Mouse (Mus musculus) limb, embryonic 14.5 days (tissue): ENCODE results near the gene Celf2. TPM values are rescaled to one million over a fixed set of nuclear protein-coding genes. Genes with fewer than 3 reads are reported as not detected.

Experiments used
- ATAC-seq: fragments of 200-750 bp; cut with Nextera tagmentation; 2 replicates; pipeline ENCODE4 v1.8.0; 2017; ENCODE audit warnings: low read depth, moderate number of reproducible peaks, moderate TSS enrichment; ENCODE audit not compliant: low FRiP score
- DNase-seq: peaks from one replicate; pipeline ENCODE4 v3.0.0-alpha.2; 2015; ENCODE audit warnings: low spot score
- H3K27ac ChIP-seq: fragments of 300-500 bp; sonication (generic); replicated peaks from 2 replicates; pipeline ENCODE4 v1.5.1; 2014; ENCODE audit warnings: low read depth, mild to moderate bottlenecking, low read length, moderate library complexity, mixed read lengths
- H3K27me3 ChIP-seq: fragments of 300-500 bp; sonication (generic); 2 replicates; pipeline ENCODE4 v1.6.1; 2014; ENCODE audit warnings: low read length, mixed read lengths; ENCODE audit not compliant: control insufficient read depth, insufficient read depth
- H3K36me3 ChIP-seq: fragments of 300-500 bp; sonication (generic); 2 replicates; pipeline ENCODE4 v1.6.1; 2014; ENCODE audit warnings: mild to moderate bottlenecking, low read length, moderate library complexity, mixed read lengths; ENCODE audit not compliant: control insufficient read depth, insufficient read depth
- H3K4me1 ChIP-seq: fragments of 300-500 bp; sonication (generic); 2 replicates; pipeline ENCODE4 v1.6.1; 2014; ENCODE audit warnings: antibody characterized with exemption, low read length, mixed read lengths; ENCODE audit not compliant: control insufficient read depth, insufficient read depth
- H3K4me2 ChIP-seq: fragments of 300-500 bp; sonication (generic); replicated peaks from 2 replicates; pipeline ENCODE4 v1.6.1; 2014; ENCODE audit warnings: low read depth, mild to moderate bottlenecking, low read length, moderate library complexity; ENCODE audit not compliant: severe bottlenecking
- H3K4me3 ChIP-seq: fragments of 300-500 bp; sonication (generic); replicated peaks from 2 replicates; pipeline ENCODE4 v1.5.1; 2014; ENCODE audit warnings: low read length
- H3K9ac ChIP-seq: fragments of 300-500 bp; sonication (generic); 2 replicates; pipeline ENCODE4 v1.6.1; 2014; ENCODE audit warnings: mild to moderate bottlenecking, low read depth, low read length, moderate library complexity; ENCODE audit not compliant: severe bottlenecking
- H3K9me3 ChIP-seq: fragments of 300-500 bp; sonication (generic); 2 replicates; pipeline ENCODE4 v1.6.1; 2016; ENCODE audit warnings: low read length; ENCODE audit not compliant: control insufficient read depth
- POLR2A ChIP-seq: fragments of 200-500 bp; IDR thresholded peaks from 2 replicates; pipeline ENCODE4 v1.8.0; 2012; ENCODE audit warnings: inconsistent platforms, mild to moderate bottlenecking, moderate library complexity, borderline replicate concordance; ENCODE audit not compliant: insufficient read depth, insufficient read length; ENCODE audit errors: extremely low read depth
- WGBS: fragments of 180-500 bp; shearing (Covaris S2); extraction: QIAGEN DNeasy Blood & Tissue Kit; methylation state at CpG from one replicate; pipeline ENCODE4 v1.1.7; 2014; 5-methylcytosine and 5-hydroxymethylcytosine counted together
- polyA plus RNA-seq, 2 experiments: library from polyadenylated mRNA; depleted of rRNA in 1 of 2; stranded (reverse) in 1 of 2; unstranded in 1 of 2; fragments of >200 nt; fragmentation: Nextera tagmentation in 1 of 2; extraction: Ambion mirVana in 1 of 2; gene quantifications; 2 replicates each; pipeline versions ENCODE4 v1.2.1 to v1.2.3; 2012 to 2014

Celf2 gene
- polyA plus RNA-seq, 2 experiments, result 55.3 to 75.1 TPM

DNA sequence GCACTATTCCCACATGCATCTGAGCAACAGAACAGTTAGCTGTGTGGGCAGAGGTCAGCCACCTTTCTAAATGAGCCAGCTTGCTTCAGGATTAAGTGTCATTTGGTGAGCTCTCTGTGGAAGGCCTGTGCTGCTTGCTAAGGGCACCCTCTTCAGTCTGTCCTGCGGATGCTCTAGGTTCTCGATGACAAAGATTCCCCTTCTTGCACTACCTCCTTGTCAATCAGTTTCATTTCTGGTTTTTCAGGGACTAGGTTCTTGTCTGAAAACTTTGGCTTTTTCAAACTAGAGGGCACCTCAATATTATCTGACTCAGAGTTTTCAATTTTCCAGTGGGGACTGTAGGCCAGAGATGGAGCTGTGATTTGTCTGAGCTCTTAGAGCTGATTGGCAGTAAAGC lies 949.8 kb downstream of the Celf2 start:
- WGBS, result 90% methylated on average over 2 of the region's 2 CpGs
- DNase-seq, result no peak
- TF ChIP-seq POLR2A, result no peak

DNA sequence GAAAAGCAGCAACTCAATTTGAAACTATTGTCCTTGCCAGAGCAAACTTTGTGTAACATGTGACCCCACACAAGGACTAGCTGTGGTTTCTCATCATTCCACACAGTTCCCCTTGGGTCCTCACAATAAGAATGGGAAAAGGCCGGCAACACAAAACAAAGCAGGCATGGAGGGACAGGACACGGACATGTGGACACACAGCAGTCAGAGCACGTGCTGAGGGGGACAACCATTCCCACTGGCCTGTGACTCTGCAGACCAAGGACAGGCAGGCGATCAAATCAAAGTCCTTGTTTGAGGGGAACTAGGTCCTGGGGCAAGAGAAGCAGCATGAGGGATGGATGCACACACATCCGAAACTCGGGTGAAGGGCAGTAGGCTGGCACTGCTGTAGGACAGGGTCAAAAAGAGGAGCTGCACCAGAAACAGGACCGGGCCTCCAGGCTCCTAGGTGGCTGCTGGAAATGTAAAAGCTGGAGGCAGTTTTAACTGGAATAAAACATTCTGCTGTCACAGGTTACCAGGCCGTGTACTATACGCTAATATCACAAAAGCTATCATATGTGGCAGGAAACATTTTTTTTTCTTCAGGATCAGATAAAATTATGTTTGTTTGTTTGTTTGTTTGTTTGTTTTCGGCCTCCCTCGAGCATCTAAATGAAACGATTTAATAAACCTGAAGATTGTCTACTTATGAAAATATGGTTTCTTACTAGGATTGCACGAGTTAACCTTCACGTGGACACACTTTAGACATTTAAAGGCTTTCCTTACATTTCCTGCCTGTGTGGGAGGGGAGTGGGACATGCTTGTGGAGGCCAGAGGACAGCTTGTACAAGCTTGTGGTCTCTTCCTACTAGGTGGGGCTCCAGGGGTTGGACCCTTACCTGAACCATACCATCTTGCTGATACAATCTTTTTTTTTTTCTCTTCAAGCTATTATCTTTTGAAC lies 950.8 kb downstream of the Celf2 start:
- H3K27ac ChIP-seq, result no peak overlapping the region
- H3K4me2 ChIP-seq, result no peak overlapping the region
- ATAC-seq (no peak), DNase-seq (no peak)
- H3K9me3 ChIP-seq, result no peaks in the 10 kb centered on the region
- 83% methylated on average over 14 of the region's 14 CpGs for WGBS
- H3K36me3 ChIP-seq, result no peaks in the 10 kb centered on the region
- H3K4me1 ChIP-seq, result no peaks in the 10 kb centered on the region
- no peak overlapping the region for H3K4me3 ChIP-seq
- H3K27me3 ChIP-seq, result no peaks in the 10 kb centered on the region
- TF ChIP-seq POLR2A, result no peak
- H3K9ac ChIP-seq, result no peak overlapping the region

More for the DNA sequence above, 949.8 kb downstream of the Celf2 start:
- H3K36me3 ChIP-seq, result no peaks in the 10 kb centered on the region
- H3K27ac ChIP-seq, result no peak overlapping the region
- no peak overlapping the region for H3K4me2 ChIP-seq
- H3K27me3 ChIP-seq, result no peaks in the 10 kb centered on the region
- no peak overlapping the region for H3K4me3 ChIP-seq
- H3K9me3 ChIP-seq, result no peaks in the 10 kb centered on the region
- ATAC-seq, result no peak
- H3K4me1 ChIP-seq, result no peaks in the 10 kb centered on the region
- no peak overlapping the region for H3K9ac ChIP-seq

DNA sequence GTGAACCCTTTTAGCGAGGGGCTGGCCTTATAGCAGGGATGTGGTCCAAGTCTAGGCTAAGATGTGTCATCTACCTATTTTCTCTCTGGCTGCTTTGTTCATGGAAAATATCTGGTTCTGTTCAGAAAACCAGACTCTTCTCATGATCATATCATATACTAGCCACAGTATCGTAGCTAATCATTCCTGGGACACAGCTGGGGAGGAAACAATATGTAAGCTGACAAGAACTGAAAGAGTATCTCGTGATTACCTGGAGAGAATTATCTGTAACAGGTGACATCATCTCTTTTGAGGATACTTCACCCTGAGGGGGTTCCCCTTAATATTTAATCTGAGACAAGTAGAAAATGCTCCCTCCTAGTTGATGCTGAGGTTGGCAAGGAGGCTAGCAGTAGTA lies 951.6 kb downstream of the Celf2 start:
- H3K4me1 ChIP-seq, result no peaks in the 10 kb centered on the region
- H3K9ac ChIP-seq, result no peak overlapping the region
- no peak for ATAC-seq
- no peak overlapping the region for H3K4me2 ChIP-seq
- H3K9me3 ChIP-seq, result no peaks in the 10 kb centered on the region
- TF ChIP-seq POLR2A, result no peak
- 78% methylated on average over 3 of the region's 3 CpGs for WGBS
- no peak for DNase-seq
- no peak overlapping the region for H3K4me3 ChIP-seq
- no peaks in the 10 kb centered on the region for H3K36me3 ChIP-seq
- H3K27ac ChIP-seq, result no peak overlapping the region
- H3K27me3 ChIP-seq, result no peaks in the 10 kb centered on the region

DNA sequence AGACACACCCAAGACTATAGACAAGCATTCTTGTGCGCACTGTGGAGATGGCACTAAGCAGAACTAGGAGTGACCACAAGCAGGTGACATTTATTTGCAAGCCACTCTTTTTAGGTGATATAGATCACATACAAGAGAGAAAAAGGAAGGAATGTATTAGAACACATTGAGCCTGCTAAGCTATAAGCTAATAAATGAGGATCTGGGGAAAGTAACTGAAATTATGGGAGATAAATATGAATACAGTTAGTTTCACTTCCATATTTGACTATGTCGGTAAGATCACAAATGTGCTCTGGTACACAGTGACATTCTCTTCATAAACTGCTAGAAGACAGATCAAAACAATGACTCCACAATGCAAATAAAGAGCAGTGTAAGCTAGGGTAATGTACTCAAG lies 952.5 kb downstream of the Celf2 start:
- 91% methylated on average over 2 of the region's 2 CpGs for WGBS
- Histone ChIP-seq H3K4me1 (no peaks in the 10 kb centered on the region), H3K27me3 (no peaks in the 10 kb centered on the region), H3K9me3 (no peaks in the 10 kb centered on the region), H3K27ac (no peak overlapping the region), H3K36me3 (no peaks in the 10 kb centered on the region), H3K9ac (no peak overlapping the region), H3K4me3 (no peak overlapping the region), H3K4me2 (no peak overlapping the region)
- no peak for ATAC-seq
- DNase-seq, result no peak
- no peak for TF ChIP-seq POLR2A

DNA sequence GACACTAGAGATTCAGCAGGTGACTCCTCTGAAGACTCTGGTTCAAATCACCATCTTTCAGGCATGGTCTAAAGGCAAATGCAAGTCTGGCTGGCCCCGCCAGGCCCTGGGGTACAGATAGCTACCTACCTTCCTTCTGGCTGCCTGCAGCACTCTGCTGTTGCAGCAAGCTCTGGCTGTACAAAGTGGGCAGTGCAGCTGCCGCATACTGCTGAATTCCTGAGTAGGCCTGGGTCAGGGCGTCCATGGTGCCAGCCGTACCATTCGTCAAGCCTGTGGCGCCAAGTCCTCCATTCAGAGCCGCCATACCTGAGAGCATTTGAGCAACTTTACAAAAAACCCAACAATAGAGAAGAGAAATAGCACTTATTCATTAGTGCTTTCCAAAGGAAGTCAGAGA lies 955.7 kb downstream of the Celf2 start:
- WGBS, result 89% methylated on average over 7 of the region's 7 CpGs

DNA sequence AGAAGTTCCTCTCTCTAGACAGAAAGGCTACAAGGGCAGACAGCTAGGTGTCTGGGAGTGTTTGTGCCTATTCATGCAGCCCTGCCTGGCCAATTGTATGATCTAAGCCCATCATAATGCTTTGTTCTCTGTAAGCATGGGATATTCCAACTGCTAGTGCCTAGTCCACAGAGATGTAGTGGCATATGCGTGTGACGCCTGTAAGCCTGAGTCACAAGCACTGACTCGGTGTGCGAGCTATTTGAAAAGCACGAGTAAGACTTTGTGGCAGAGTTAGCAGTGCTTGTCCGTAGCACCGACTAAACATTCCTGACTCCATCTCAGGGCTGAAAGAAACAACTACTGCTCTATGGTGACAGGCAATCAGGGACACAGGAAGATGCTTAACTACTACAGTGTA lies 960.1 kb downstream of the Celf2 start:
- H3K27ac ChIP-seq, result no peak overlapping the region
- no peak overlapping the region for H3K4me2 ChIP-seq
- no peaks in the 10 kb centered on the region for H3K27me3 ChIP-seq
- H3K9me3 ChIP-seq, result no peaks in the 10 kb centered on the region
- no peaks in the 10 kb centered on the region for H3K36me3 ChIP-seq
- no peak overlapping the region for H3K4me3 ChIP-seq
- no peaks in the 10 kb centered on the region for H3K4me1 ChIP-seq
- DNase-seq, result no peak
- no peak for ATAC-seq
- TF ChIP-seq POLR2A, result no peak
- 92% methylated on average over 7 of the region's 7 CpGs for WGBS
- H3K9ac ChIP-seq, result no peak overlapping the region

More for the DNA sequence above, 955.7 kb downstream of the Celf2 start:
- H3K4me1 ChIP-seq, result no peaks in the 10 kb centered on the region
- H3K4me3 ChIP-seq, result no peak overlapping the region
- no peak overlapping the region for H3K9ac ChIP-seq
- H3K36me3 ChIP-seq, result no peaks in the 10 kb centered on the region
- H3K9me3 ChIP-seq, result no peaks in the 10 kb centered on the region
- H3K27me3 ChIP-seq, result no peaks in the 10 kb centered on the region
- no peak for DNase-seq
- no peak overlapping the region for H3K27ac ChIP-seq
- no peak overlapping the region for H3K4me2 ChIP-seq
- ATAC-seq, result no peak
- no peak for TF ChIP-seq POLR2A
